Mouse (Mus musculus) c-Kit-positive CD71-positive TER-119-negative erythroid progenitor cells, embryonic 14.5 days (primary cell): Measurements from ENCODE around the gene Itih3.

Experiments
- DNase-seq: peaks from one replicate; pipeline ENCODE4 v3.0.0-alpha.2; 2013; ENCODE audit warnings: low read depth

Gene Itih3

DNA sequence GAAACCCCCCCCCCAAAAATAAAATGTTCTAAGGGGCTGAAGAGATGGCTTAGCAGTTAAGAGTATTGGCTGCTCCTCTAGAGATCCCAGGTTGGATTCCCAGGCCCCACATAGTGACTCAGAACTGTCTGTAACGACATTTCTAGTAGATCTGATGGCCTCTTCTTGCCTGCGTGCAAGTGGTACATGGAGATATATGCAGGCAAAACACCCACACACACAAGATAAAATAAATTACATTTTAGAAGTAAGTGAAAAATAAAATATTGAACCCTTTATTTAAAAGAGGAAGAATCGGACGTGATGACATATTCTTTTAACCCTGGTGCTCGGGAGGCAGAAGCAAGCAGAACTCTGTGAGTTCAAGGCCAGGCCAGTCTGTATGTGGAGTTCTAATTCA is 20.9 kb downstream of the Itih3 start:
- no peak for DNase-seq

DNA sequence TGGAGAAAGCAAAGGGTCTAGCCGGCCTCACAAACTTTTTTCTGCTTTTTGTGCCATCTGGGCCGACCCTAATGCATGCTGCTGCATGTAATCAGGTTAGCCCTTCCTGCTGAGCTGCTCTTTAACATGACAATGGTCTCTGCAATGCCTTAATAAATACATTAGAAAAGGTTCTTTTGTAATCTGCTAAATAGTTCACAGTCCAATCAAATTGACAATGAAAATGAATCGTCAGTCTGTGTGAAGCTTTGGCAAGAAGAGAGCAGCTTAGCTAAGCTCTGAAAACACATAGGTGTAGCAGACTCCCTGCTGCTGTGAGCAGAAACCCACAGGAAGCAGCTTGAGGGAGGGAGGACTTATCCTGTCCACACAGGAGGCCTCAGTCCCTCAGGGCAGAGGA is 23.6 kb downstream of the Itih3 start:
- DNase-seq = no peak

DNA sequence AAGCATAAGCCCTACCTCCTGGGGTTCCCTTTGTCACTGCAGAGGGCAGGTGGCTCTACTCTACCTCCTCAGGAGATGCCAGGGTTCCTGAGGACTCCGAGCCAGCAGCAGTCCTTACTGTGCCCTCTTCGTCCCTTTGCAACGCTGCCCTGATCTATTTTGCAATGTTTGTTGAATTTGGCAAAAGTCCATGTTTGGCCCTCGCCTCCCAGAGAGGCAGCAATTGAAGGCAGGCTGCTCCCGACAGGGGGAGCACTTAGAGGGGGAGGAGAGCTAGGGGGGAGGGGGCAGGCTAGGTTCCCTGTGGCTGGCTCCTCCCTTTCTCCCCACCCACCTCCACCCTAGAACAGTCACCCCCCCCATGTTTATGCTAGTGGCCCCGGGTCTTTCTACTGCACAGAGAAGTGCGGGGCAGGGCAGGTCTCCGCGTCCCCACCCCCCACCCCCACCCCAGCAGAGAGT is 35.3 kb downstream of the Itih3 start:
- DNase-seq = no peak

DNA sequence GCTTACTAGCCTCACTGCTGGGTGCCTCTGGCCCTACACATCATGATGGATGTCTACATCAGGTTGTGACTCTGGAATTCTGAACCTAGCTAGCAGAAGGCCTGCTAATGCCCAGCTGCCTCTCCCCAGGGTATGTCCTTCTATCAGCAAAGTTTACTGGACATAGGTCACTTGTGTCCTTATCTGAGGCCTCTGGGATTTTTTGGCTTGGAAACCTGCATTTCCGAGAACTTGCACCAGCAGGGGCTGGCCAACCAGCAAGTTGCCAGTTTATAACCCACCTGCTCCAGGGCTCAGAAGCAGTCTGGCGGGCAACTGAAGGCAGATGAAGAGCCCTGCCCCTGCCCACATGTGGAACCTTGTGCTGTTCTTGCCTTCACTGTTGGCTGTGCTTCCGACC is 37.4 kb downstream of the Itih3 start, which contains the start of gene Itih4:
Gene Itih4 (plus strand): TSS at position 273 of the 400 bp plus-strand sequence.
- no peak for DNase-seq

DNA sequence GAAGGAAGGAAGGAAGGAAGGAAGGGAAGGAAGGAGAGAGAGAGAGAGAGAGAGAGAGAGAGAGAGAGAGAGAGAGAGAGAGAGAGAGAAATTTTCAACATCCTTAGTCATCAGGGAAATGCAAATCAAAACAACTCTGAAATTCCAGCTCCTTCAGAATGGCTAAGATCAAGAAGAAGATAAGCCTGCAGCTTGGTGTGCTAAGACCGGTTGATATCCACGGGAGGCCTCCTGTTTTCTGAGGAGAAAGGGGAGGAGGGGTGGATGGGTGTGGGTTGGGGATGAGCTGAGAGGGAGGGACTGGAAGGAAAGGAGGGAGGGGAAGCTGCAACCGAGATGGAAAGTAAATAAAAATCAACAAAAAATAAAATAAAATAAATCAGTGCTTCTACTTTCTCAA is 38.3 kb downstream of the Itih3 start:
- no peak for DNase-seq

DNA sequence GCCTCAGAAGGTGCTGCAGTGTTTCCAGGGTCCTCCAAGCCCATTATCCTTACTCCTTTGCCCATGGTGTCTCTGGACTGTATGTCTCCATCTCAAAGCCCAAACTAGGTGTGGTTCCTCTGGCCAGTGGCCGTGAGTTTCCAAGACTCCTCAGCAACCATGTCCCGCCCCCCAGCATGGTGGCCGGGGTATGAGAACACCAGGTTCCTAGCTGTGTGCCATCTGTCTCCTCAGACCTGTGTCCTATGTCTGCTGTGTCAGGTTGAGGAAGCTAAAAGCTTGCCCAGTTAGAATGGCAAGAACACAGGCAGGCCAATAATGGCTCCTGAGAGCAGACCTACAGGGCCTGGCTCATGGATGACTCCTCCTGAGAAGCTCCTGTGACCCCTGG is 41.8 kb downstream of the Itih3 start:
- DNase-seq = no peak

DNA sequence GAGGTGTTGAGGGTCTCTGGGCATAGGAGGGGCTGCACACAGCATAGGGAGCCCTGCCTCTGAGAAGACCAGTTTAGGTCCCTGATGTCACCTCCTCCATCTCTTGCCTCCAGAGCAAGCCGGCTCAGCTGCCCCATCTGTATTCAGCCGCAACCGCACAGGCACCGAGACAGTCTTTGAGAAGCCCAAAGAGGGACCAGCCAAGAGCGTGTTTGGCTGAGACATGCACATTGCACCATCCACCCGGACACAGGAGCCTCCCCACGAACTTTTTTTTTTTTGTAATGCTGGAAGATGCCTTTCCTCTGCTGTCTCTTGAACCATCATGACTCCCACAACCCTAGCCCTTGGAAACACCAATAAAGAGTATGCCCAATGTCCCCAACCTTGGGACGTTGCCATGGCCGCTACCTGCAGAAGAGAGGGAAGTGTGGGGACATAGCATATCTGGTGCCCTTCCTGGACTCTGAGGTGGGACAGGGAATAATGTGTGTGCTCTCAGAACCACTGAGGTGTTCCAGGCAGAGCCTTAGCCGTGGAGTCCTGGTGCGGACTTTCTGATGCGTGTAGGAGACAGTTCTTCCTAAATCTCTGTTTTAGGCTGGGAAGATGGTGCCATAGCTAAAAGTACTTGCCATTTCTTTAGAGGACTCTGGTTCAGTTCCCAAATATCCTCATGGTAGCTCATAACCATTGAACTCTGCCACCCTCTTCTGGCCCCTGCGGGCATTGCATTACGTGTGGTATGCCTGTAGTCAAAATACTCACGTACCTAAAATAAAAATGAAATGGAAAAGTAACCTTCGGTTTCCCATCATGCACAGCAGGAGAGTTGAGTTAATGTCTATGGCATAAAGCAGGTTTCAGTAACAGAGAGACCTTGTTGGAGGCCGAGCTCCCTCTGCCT is 42.5 kb downstream of the Itih3 start:
- DNase-seq = peak; percentile 39

DNA sequence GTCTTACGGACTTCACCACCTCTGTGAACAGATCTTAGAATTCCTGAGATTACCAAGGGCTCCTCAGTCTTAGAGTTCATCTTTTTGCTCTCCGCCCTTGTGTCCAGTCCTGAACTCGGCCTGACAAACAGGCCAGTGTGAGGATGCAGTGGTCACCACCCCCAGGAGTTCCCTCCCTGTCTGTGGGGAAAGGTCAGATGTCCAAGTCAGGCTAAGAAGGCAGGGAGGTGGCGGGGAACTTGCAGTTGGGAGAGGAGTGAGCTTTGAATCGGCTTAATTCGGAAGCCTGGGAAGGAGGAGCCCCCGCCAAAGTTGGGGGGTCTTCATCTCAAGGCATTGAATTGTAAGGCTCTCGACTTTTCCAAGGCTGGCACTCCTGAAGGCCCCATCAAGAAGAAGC is 43.3 kb downstream of the Itih3 start:
- no peak for DNase-seq

DNA sequence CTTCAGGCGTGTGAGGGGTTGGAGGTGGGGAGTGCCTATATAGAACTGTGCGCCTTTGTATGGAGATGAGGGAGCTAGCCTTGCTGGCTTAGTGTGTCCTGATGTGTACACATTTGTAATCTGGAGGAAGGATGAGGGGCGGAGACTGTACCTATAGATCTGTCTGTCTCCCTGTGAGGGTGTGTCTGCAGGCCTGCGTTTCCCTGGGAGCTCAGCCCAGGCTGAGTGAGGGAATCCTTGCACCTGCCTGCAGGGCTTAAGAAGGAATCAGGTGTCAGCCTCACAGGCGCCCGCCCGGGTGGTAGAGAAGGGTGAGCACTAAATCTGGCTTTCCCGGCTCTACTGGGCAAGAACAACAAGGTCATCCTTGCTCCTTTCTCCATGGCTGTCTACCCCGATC is 43.8 kb downstream of the Itih3 start:
- no peak for DNase-seq

DNA sequence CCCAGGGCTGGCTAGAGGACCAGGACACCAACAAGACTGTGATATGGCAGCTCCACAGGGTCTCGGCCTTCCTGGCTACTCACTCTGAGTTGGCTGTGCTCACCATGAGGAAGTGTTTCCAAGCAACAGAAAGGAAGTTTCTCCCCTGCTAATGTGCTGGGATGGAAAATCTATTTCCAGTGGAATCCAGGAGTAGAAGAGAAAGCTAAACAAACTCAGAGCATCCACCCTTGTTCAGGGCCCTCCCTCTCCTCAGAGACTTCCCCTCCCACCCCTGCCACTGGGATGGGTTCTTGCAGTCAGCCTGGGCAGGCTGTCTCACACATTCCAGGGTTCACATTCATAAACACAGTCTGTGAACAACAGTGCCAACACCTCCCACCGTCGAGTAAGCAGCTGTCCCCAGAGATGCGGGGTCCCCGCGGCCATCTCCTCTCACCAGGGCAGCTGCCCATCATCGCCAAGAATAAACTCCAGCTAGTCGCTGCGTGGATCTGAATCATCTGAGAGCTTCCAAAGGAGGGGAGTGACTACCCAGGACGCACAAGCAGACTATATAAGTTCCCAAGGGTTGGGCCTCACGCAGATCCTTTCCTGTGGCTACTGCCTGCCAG is 44.5 kb downstream of the Itih3 start, which contains the start of gene Mustn1:
Gene Mustn1 (plus strand): TSS at position 243 of the 614 bp plus-strand sequence.
- DNase-seq = no peak

DNA sequence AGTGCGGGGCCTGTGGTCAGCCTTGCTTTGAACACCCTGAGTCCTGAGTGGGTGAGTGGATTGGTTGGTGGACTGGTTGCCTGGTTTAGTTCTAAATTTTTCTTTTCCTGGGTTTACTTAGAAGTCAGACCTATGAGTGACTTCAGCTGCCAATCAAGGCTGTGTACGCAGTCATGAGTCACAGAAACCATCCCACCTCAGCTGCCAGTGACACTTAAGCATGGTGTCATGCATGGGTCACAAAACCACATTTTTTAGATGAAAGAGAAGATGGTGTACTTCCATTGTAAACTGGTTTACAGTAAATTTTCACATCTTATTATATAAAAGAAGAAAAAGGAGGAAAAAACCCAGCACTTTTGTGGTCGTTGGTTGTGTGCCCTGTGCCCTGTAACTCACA is 45.7 kb downstream of the Itih3 start:
- DNase-seq = no peak

DNA sequence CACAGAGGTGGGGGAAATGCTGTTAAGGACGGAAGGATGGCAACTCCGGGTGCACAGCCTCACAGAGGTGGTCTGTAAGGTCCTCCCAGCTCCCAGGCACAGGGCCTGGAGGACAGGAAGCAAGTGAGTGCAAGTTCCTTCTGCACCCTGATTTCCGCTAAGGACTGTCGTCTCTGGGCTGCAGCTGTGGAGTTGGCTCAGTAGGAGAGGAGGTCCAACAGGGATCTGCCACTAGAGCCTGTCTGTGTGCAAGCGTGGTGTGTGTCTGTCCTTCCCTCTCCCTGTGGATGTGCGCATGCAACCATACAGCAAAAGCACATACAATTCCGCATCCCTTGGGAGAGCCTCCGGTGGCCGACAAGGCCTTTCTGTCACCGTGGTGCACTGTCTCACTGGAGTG is 47.1 kb downstream of the Itih3 start:
- DNase-seq = no peak

DNA sequence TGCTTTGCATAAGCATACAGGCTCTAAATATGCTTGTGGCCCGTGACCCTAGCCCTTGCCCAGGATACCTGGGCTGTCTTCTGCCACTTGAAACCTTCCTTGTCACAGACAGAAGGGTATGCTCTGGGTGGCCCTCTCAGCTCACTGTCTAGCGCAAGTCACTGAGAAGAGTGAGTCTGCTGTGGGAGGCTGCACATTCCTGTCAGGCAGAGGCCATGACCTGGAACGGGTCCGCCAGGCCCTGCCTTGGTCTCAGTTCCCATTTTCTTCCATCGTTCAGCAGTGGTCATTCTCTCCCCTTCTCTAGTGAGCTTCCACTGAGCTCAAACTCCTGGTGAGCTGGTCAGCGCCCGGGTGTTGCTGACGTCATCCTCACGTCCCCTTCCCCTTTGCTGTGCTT is 47.6 kb downstream of the Itih3 start:
- no peak for DNase-seq

DNA sequence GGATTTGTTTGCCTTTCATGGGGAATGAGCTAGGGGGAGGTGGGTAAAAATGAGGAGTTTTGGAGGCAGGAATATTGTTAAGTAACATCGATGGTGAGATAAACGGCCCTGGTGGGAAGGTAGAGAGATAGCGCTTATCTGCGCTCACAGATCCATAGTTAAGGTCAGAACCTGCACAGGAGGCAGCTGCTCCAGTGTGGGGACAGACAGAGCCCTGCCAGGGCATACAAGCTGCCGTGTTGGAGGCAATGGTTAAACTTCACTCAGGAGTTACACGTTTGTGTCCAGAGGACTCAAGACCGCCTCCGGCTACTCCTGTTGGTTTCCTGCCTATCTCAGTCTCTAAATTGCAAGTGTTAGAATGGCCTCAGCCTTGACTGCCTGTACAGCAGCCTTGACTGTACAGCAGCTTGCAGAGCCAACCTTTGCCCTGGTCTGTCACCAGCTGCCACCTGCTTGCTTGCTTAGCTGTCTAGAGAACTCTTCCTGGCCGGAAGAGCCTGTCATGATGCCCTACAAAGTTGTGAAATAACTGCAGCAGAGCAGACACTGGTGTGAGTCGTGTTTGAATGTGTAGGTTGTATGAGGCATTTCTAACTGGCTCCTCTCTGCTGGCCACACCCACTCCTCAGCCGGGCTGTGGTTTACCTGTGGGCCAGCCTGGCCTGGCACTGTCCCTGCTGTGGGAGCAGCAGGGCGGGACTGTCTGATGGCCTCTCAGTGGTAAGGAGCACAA is 48.3 kb downstream of the Itih3 start:
- DNase-seq = no peak

DNA sequence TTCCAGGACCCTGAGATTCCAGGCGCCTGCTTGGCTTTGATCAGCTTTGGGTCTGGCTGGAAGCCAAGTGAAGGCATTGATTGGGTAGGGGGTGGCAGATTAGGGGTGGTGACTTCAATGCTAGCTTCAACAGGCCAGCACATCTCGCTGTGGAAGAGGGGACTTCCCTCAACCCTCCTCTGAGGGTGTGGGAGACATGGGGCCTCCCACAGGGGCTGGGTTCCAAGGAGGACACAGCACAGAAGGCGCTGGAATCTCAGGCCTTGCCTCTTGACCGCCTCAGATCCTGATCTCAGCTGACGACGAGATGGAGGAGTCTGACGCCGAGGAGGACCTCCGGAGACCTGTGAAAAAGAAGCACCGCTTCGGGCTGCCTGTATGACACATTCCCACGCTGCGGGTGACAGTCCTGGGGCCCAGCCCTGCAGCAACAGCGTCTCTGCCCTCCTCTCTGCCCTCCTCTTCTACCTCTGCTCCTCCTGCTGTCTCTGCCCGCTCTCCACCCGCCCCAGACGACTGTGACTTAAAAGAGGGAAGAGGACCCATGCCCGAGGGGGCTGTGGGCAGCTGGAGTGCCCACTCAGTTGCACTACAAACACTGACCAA is 49.4 kb downstream of the Itih3 start:
- DNase-seq = no peak

DNA sequence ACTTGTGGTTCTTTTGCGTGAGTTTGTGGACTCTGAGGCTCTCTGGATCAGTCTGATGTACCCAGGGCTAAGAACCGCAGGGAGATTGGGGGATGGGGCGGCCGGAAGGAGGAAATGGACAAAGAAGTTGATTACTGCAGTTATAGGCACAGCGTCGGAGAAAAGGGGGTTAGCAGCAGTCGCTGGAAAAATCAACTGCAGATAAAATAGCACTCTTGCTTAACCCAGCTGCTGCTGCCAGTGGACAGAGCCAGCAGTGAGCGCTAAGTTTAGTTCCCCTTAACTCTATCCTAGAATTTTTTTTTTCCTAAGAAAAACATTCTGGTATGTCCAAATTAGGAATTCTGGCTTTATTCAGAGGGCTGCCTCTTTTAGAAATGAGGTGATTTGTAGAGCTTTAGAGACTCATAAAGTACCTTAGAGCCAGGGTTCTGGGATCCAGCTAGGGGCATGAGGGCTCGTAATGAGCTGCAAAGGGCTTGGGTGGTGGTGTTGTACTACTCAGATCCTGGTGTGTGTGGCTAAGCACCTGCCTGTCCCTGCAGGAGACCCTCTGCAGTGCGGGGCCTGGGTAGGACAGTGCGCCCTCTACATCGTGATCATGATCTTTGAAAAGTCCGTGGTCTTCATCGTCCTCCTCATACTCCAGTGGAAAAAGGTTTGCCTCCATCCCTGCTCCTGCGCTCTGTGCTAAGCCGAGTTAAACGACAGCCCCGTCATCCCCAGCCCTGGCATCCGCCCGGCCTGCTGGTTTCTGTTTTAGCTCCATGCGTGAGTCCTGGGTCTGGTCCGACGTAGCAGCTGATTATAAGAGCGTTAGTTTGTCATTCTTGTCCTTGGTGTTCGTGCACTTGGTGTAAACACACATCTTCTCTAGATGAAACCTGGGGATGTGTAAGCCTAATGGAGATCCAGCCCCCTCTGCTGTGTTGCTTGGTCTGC is 53.1 kb downstream of the Itih3 start:
- no peak for DNase-seq

DNA sequence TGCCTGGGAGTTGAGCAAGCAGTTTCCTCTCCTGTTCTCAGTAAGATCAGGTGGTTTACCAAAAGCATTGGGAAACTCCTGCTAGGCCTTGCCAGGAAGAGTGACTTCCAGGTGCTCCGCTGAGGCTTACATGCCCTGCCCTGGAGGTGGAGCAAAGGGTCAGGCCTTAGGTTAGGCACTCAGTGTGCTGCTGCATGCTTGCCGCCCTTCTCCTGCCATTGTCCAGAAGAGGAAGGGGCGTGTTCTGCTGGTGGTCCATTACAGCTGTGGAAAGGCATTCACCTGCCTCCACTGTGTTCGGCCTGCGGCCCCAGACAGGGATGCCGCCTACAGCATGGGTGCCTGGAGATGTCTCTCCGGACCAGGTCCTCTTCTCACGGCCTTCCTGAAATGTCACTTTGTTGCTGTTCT is 54.2 kb downstream of the Itih3 start:
- no peak for DNase-seq

DNA sequence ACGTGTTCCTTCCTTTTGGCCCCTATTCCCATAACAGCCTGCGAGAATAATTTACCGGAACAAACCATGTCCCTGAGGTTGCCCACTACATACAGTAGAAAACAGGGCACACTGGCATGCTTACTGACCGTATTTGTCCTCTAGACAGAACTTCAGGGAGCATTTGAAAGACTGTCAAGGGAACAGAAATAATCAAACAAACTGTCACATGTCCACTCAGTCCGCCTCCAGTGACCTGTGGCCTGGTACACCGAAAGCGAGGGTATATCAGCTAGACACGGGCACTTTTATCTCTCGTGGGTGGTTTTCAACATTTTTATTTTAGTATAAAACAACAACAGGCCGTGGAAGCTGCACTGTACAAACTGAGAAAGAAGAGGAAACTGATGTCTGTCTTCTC is 54.7 kb downstream of the Itih3 start:
- DNase-seq = no peak

DNA sequence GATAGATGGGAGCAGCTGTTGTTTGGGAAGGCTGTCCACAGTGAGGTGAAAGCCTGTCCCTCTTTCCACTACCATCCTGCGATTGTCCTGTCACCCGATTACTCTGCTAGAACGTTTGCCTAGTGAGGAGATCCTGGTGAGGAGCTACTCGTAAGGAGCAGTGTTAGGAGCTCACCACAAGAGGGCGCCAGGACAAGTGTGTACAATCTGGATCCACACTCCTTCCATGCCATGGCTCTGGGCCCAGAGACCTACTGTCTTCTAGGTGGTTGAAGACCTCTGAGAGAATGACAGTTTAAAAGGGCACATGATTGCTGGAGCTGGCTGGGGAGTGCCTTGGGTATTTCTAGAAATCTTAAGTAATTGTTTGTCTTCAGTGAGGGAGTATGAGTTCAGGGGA is 56.5 kb downstream of the Itih3 start:
- DNase-seq = peak; percentile 55

DNA sequence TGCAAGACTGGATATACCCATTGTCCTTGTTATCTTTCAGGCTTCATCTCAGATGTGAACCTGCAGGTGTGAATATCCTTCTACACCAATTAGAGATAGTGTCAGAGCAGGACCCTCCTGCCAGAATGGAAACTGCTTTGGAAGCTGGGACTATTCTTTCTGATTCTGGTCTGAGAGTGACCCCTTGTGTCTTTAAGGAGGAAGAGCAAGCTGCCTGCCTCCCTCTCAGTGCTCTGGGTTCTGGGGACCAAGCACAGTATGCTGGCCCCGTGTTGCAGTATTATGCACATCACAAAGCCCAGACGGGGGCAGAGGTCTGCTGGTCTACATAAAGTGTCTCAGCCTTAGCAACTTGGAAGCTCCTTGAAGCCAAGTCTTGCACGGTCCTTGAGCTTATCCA is 58.2 kb downstream of the Itih3 start:
- no peak for DNase-seq

DNA sequence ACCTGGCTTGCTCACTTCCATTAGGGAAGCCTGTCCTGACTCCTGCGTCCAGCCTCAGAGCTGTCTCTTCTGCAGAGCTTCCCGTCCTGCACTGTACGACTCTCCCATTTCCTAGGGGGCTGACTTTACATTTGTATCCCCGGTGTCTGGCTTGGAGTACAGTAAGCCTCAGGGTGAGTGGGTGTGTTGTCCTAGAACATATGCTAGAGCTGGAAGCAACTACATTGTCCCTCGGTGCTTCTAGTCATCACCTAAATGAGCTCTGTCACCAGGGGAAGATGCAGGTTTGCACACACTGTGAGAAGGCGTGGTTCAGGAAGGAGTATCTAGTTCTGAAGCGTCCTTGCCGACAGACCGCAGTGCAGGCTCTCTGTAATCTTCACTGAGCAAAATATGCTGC is 61.2 kb downstream of the Itih3 start:
- no peak for DNase-seq
